Mouse (Mus musculus) spleen, adult 2 months (tissue): ENCODE measurements at regions not wholly inside any gene's neighbourhood (a gene's known extent, or its start where the extent isn't known, plus 50 kb on each side); places are given as distances from the start of the nearest gene placed in this dataset.

Source experiments
- CTCF ChIP-seq: fragments of 200-500 bp; IDR thresholded peaks from 2 replicates; pipeline ENCODE4 v1.5.1; 2011; ENCODE audit warnings: mild to moderate bottlenecking, inconsistent platforms; ENCODE audit not compliant: insufficient read depth, insufficient read length, insufficient replicate concordance; ENCODE audit errors: extremely low read depth
- POLR2A ChIP-seq: fragments of 200-500 bp; IDR thresholded peaks from 2 replicates; pipeline ENCODE4 v1.6.1; 2011; ENCODE audit warnings: low read depth, low read length, inconsistent platforms

DNA sequence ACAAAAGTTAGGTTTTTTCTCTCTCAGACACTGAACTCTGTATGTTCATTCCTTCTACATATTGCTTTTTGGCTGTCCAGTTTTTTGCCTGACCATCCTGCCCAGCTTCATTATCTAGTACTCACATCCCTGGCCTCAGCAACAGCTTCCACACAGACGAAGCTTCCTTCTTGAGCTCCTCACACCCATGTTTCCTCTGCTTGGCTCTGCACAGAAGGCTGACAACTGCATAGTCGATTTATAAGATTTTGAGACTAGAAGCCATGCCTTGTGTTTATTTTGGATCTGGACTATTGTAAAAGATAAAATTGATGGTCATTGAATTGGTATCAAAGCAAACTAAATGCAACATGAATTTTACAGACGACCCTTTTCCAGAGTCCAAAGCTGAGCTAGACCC is 420.0 kb upstream of the Klf4 start:
- no peak for TF ChIP-seq CTCF
- no peak for TF ChIP-seq POLR2A
